8 mouse cellular contexts compared by ENCODE assay signal in genomic region chrX:74084946-74085498, GRCm38 (mm10). TPM values are rescaled to one million over a fixed set of nuclear protein-coding genes. Genes with fewer than 3 reads are reported as not detected.
A peak's percentile ranks its signal among the peaks of the same experiment; 100 is the strongest.
DNase-seq lines count a peak whose midpoint lies in the region; ATAC-seq lines count a peak whose summit lies in the region.

No protein-coding gene starts in this region.

- H3K4me1 ChIP-seq in hindbrain, embryonic 14.5 days (replicated peaks; ENCODE audit: control insufficient read depth, insufficient read depth, low read length): peaks cover 16% of the 10 kb centered on the region

- peak; percentile 70 for DNase-seq in T-cell, adult 2 months (ENCODE audit: low spot score)
- DNase-seq in cerebellum, postnatal 25 days: peak; percentile 82 to 89
- DNase-seq in frontal cortex, postnatal 25 days (ENCODE audit: low spot score in 2 of 2): peak; percentile 52 to 58
- DNase-seq in hindbrain, embryonic 14.5 days (ENCODE audit: low spot score): peak; percentile 74
- peak; percentile 77 to 82 for DNase-seq in layer of hippocampus, postnatal 36 days
- peak; percentile 70 for DNase-seq in lung, postnatal 25 days (ENCODE audit: low spot score)
- peak; percentile 54 for DNase-seq in retina, adult 2 months (ENCODE audit: low read depth, low spot score)
- peak; percentile 78 for DNase-seq in thymus, postnatal 25 days

- H3K4me2 ChIP-seq in hindbrain, embryonic 14.5 days (replicated peaks): peak overlapping the region; percentile 62

- peak overlapping the region; percentile 76 for H3K9ac ChIP-seq in hindbrain, embryonic 14.5 days

- peak; percentile 72 for ATAC-seq in hindbrain, embryonic 14.5 days (ENCODE audit: low FRiP score)

- H3K9me3 ChIP-seq in hindbrain, embryonic 14.5 days (ENCODE audit: control insufficient read depth, low read length): no peaks in the 10 kb centered on the region

- H3K4me3 ChIP-seq in hindbrain, embryonic 14.5 days (replicated peaks; ENCODE audit: low read length): peak overlapping the region; percentile 60

- no peaks in the 10 kb centered on the region for H3K36me3 ChIP-seq in hindbrain, embryonic 14.5 days (replicated peaks; ENCODE audit: control insufficient read depth, insufficient read depth)

- H3K27ac ChIP-seq in hindbrain, embryonic 14.5 days: peak overlapping the region; percentile 97

- WGBS in hindbrain, embryonic 14.5 days: 9% methylated on average over 5 of the region's 56 CpGs

- H3K27me3 ChIP-seq in hindbrain, embryonic 14.5 days (ENCODE audit: control insufficient read depth, insufficient read depth, low read length): no peaks in the 10 kb centered on the region

RNA-seq across cellular contexts. Expression of gene Opn1mw, which starts 42.2 kb away (rescaled TPM):
- polyA plus RNA-seq in hindbrain, embryonic 14.5 days (2014; fragmentation: Nextera tagmentation; extraction: Ambion mirVana): not detected in 2 replicates
- total RNA-seq in layer of hippocampus, postnatal 36 days (2021): 1 to 10 TPM; 1.1 TPM

RNA-seq across cellular contexts. Expression of gene Mecp2, which starts 50.1 kb away (rescaled TPM):
- 15.5 and 15.6 TPM in 2 replicates for polyA plus RNA-seq in hindbrain, embryonic 14.5 days (2014; fragmentation: Nextera tagmentation; extraction: Ambion mirVana)
- 10 to 100 TPM; 88.1 to 92.4 TPM for total RNA-seq in layer of hippocampus, postnatal 36 days (2021)

Comparison
In these comparisons a context has a peak if more than half of its experiments do, and no peak if none do; other contexts are left out.
1. Peak in every context shown above with its lines: DNase-seq, ATAC-seq, H3K4me3 ChIP-seq and H3K27ac ChIP-seq.